Mouse (Mus musculus) neural tube, embryonic 14.5 days (tissue): ENCODE measurements around the gene Gsk3b. TPM values are rescaled to one million over a fixed set of nuclear protein-coding genes. Genes with fewer than 3 reads are reported as not detected.

Experiments
- ATAC-seq: fragments of 200-750 bp; cut with Nextera tagmentation; 2 replicates; pipeline ENCODE4 v1.8.0; 2017; ENCODE audit warnings: low read depth, mild to moderate bottlenecking, moderate TSS enrichment, moderate library complexity
- H3K27ac ChIP-seq: fragments of 300-500 bp; sonication (generic); 2 replicates; pipeline ENCODE4 v1.5.1; 2014; ENCODE audit warnings: low read depth, mild to moderate bottlenecking, control low read depth, low read length, moderate library complexity, mixed read lengths
- H3K27me3 ChIP-seq: fragments of 300-500 bp; sonication (generic); 2 replicates; pipeline ENCODE4 v1.6.1; 2014; ENCODE audit warnings: low read length; ENCODE audit not compliant: control insufficient read depth, insufficient read depth
- H3K36me3 ChIP-seq: fragments of 300-500 bp; sonication (generic); 2 replicates; pipeline ENCODE4 v1.6.1; 2014; ENCODE audit warnings: low read length, mixed read lengths; ENCODE audit not compliant: control insufficient read depth, insufficient read depth
- H3K4me1 ChIP-seq: fragments of 300-500 bp; sonication (generic); 2 replicates; pipeline ENCODE4 v1.6.1; 2014; ENCODE audit warnings: low read length; ENCODE audit not compliant: control insufficient read depth, insufficient read depth
- H3K4me2 ChIP-seq: fragments of 300-500 bp; sonication (generic); 2 replicates; pipeline ENCODE4 v1.6.1; 2014; ENCODE audit warnings: mild to moderate bottlenecking, low read depth, low read length, control low read depth
- H3K4me3 ChIP-seq: fragments of 300-500 bp; sonication (generic); 2 replicates; pipeline ENCODE4 v1.5.1; 2014; ENCODE audit warnings: low read depth, low read length, control low read depth, mixed read lengths
- H3K9ac ChIP-seq: fragments of 300-500 bp; sonication (generic); replicated peaks from 2 replicates; pipeline ENCODE4 v1.6.1; 2014; ENCODE audit warnings: low read depth, mild to moderate bottlenecking, control low read depth, low read length, mixed read lengths
- H3K9me3 ChIP-seq: fragments of 300-500 bp; sonication (generic); 2 replicates; pipeline ENCODE4 v1.6.1; 2016; ENCODE audit warnings: low read length; ENCODE audit not compliant: control insufficient read depth
- WGBS: fragments of 180-500 bp; shearing (Covaris S2); extraction: QIAGEN DNeasy Blood & Tissue Kit; methylation state at CpG from one replicate; pipeline ENCODE4 v1.1.7; 2014; 5-methylcytosine and 5-hydroxymethylcytosine counted together
- polyA plus RNA-seq: library from polyadenylated mRNA; unstranded; fragments of >200 nt; fragmentation: Nextera tagmentation; extraction: Ambion mirVana; gene quantifications from 2 replicates; pipeline ENCODE4 v1.2.1, GENCODE M21; 2014

The Gsk3b gene
- polyA plus RNA-seq, 1 experiment from 2014 or later: 209 TPM

DNA sequence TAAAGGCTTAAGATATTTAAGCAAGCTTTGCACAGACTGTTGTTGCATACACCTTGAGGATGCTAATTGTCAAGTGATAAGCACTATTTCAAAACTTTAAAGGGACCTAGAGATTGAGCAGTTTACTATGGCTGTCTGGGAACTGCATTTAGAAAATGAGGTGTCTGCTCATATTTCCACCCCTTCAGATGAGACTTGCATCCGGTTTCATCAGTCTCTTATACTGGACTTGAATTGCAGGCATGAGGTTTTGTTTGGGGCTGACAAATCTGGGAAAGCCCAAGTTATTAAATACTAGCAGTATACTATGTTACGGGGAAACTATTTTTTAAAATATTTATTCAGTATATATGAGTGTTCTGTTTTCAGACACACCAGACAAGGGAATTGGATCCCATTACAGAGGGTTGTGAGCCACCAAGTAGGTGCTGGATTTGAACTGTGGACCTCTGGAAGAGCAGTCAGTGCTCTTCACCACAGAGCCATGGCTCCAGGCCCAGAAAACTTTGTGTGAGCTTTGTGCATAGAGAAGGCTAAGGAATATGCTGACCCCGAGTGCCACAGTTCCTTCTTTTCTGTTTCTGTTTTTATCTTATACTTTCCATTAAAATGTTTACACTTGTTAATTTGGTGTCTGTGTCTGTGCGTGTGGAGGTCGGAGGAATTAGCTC, 6.5 kb downstream of the Gsk3b start:
- H3K27me3 ChIP-seq: no peaks in the 10 kb centered on the region
- no peaks in the 10 kb centered on the region for H3K9me3 ChIP-seq
- no peak overlapping the region for H3K9ac ChIP-seq
- H3K36me3 ChIP-seq: no peaks in the 10 kb centered on the region
- peak overlapping the region; percentile 83 for H3K4me2 ChIP-seq
- 72% methylated on average over 5 of the region's 5 CpGs for WGBS
- H3K4me3 ChIP-seq: peak overlapping the region; percentile 90; the same call in 1 of the 2 replicates
- H3K4me1 ChIP-seq: peaks cover 43% of the 10 kb centered on the region
- no peak for ATAC-seq
- H3K27ac ChIP-seq: no peak overlapping the region

DNA sequence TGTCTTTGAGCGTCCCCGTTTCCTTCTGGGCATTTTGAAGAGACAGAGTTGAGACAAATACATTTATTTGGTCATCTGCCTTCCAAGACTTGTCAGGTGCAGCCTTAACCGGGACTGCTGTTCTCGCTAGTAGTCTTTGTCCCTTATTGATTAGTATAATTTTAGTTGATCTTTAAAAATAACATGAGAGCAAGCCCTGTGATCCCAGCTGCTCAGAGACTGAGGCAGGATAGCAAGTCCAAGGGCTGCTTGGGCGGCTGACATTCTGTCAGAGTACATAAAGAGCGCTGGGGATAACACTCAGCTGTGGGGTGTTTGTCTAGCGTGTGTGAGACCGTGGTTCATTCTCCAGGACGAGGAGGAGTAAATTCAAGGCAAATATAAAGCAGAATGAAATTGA, 8.7 kb downstream of the Gsk3b start:
- Histone ChIP-seq H3K9me3 (no peaks in the 10 kb centered on the region), H3K4me3 (no peak overlapping the region), H3K4me2 (peak overlapping the region; percentile 23), H3K36me3 (no peaks in the 10 kb centered on the region), H3K9ac (no peak overlapping the region), H3K27me3 (no peaks in the 10 kb centered on the region), H3K4me1 (peaks cover 43% of the 10 kb centered on the region), H3K27ac (no peak overlapping the region)
- no peak for ATAC-seq
- WGBS: 63% methylated on average over 9 of the region's 9 CpGs

DNA sequence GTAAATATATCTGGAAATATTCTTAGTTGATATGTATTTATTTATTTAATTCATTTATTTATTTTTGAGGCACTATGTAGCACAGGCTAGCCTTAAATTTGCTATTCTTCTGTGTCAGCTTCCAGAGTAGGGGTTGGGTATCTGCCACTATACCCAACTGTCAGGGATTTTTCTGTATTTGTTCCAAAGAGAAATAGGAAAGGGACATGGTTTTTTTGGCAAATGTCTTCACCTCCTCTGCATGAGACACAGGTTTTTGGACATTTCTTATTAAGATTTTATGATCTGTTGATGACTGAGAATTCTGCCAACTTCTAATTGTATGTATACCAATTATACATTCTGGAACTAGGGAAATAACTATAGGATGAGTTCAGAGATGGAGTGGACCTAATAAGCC, 10.5 kb downstream of the Gsk3b start:
- no peak for ATAC-seq
- no peak overlapping the region for H3K4me2 ChIP-seq
- H3K4me1 ChIP-seq: peaks cover 28% of the 10 kb centered on the region
- no peak overlapping the region for H3K27ac ChIP-seq
- H3K27me3 ChIP-seq: no peaks in the 10 kb centered on the region
- H3K9ac ChIP-seq: no peak overlapping the region
- H3K4me3 ChIP-seq: no peak overlapping the region
- H3K36me3 ChIP-seq: no peaks in the 10 kb centered on the region
- H3K9me3 ChIP-seq: no peaks in the 10 kb centered on the region

DNA sequence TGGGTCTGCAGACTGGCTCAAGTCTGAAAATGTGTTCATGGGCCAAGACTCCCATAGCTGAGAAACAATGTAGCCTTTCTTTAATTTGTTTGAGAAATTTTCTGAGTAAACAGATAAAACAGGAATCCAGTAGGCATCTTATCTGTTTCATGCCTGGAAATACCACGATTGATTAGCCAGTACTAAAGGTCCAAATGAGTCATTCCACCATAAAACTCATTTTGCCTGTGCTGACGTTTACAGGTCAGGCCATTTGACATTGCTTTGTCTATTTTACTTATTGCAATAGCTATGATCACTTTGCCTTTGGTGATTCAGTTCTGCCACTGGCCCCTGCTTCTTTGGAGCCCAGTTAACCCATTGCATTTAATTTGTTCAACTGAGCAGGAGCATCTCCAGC, 11.8 kb downstream of the Gsk3b start:
- Histone ChIP-seq H3K27me3 (no peaks in the 10 kb centered on the region), H3K4me1 (peaks cover 19% of the 10 kb centered on the region), H3K9ac (no peak overlapping the region), H3K9me3 (no peaks in the 10 kb centered on the region), H3K4me2 (no peak overlapping the region), H3K36me3 (no peaks in the 10 kb centered on the region), H3K27ac (no peak overlapping the region), H3K4me3 (no peak overlapping the region)
- ATAC-seq: no peak
- WGBS: 71% methylated on average over 2 of the region's 2 CpGs

DNA sequence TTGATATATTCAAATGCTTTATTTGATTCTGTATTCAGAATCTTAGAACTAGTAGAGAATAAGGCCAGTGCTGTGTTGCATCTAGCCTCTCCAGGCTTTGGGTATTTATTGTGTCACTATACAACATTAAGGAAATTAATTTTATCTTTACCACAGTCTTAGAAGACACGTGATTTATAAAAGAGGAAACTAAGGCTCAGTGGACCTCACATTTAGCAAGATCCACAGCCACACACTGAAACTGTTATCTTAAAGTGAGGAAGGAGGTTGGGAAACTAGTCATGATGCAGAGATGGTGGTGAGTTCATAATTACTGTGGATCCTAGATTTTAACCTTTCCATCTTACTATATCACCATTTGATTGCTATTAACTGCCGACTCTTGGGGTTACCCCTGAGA, 16.7 kb downstream of the Gsk3b start:
- H3K9ac ChIP-seq: no peak overlapping the region
- no peaks in the 10 kb centered on the region for H3K36me3 ChIP-seq
- no peak overlapping the region for H3K4me2 ChIP-seq
- no peak overlapping the region for H3K4me3 ChIP-seq
- 82% methylated on average over 2 of the region's 2 CpGs for WGBS
- ATAC-seq: no peak
- H3K27ac ChIP-seq: no peak overlapping the region
- no peaks in the 10 kb centered on the region for H3K9me3 ChIP-seq
- H3K4me1 ChIP-seq: peaks cover 6% of the 10 kb centered on the region; the same call in 1 of the 2 replicates
- H3K27me3 ChIP-seq: no peaks in the 10 kb centered on the region

DNA sequence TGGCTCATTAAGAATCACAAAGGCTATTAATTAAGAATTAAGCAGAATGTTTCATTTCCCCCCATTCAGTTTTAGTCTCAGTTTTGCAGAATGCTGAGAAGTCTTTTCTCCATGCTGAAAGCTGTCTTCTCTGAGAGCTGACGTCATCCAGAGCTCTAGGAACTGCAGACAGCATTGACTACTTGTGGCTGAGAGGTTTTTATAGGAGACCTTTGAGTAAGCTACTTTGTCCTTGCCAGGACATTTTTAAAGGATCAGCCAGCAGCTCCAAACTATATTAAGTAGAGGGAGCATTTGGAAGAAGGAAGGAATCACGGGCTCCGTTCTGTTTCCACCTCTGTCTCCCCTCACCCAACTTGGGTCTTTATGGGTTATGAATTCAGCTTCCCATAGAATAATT, 17.7 kb downstream of the Gsk3b start:
- peaks cover 6% of the 10 kb centered on the region; the same call in 1 of the 2 replicates for H3K4me1 ChIP-seq
- H3K4me3 ChIP-seq: no peak overlapping the region
- ATAC-seq: no peak
- H3K27ac ChIP-seq: no peak overlapping the region
- H3K36me3 ChIP-seq: no peaks in the 10 kb centered on the region
- no peak overlapping the region for H3K9ac ChIP-seq
- no peak overlapping the region for H3K4me2 ChIP-seq
- H3K9me3 ChIP-seq: no peaks in the 10 kb centered on the region
- H3K27me3 ChIP-seq: no peaks in the 10 kb centered on the region
- 92% methylated on average over 3 of the region's 3 CpGs for WGBS

DNA sequence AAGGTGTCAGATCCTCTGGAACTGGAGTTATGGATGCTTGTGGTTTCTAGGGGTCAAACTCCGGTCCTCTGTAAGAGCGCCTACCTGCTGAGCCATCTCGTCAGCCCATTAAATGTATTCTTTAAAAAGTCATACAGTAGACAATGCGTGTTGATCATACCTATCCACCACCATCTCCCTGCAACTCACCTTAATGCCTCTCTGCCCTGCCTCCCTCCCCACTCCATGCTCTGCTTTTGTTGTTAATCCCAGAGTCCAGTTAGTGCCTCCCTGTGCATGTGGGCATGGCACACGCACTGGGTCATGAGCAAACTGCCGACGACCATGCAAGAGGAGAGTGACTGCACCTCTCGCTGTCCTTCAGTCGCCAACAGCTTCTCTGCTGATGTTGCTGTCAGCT, 21.2 kb downstream of the Gsk3b start:
- Histone ChIP-seq H3K9ac (no peak overlapping the region), H3K27ac (no peak overlapping the region), H3K27me3 (no peaks in the 10 kb centered on the region), H3K36me3 (no peaks in the 10 kb centered on the region), H3K4me3 (no peak overlapping the region), H3K4me2 (no peak overlapping the region), H3K9me3 (no peaks in the 10 kb centered on the region), H3K4me1 (peaks cover 4% of the 10 kb centered on the region; the same call in 1 of the 2 replicates)
- WGBS: 82% methylated on average over 9 of the region's 9 CpGs
- no peak for ATAC-seq

DNA sequence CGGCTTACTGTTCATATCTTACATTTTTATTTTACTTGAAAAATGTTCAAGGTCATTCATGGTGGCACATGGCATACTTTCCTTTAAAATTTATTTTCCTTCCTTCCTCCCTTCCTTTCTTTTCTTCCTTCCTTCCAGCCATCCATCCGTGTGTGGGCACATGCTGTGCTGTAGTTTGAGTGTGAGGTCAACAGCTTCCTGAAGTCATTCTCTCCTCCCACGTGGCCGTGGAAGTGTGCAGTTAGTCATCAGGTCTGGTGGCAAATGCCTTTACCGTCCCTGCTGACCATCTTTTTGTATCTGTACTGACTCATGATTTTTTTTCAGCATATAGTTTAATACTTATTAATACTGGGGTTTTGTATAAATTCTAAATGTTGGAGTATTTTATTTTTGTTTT, 21.8 kb downstream of the Gsk3b start:
- Histone ChIP-seq H3K4me1 (peaks cover 3% of the 10 kb centered on the region; the same call in 1 of the 2 replicates), H3K9me3 (no peaks in the 10 kb centered on the region), H3K4me3 (no peak overlapping the region), H3K9ac (no peak overlapping the region), H3K4me2 (no peak overlapping the region), H3K36me3 (no peaks in the 10 kb centered on the region), H3K27me3 (no peaks in the 10 kb centered on the region), H3K27ac (no peak overlapping the region)
- WGBS: 63% methylated on average over 5 of the region's 5 CpGs
- ATAC-seq: no peak

DNA sequence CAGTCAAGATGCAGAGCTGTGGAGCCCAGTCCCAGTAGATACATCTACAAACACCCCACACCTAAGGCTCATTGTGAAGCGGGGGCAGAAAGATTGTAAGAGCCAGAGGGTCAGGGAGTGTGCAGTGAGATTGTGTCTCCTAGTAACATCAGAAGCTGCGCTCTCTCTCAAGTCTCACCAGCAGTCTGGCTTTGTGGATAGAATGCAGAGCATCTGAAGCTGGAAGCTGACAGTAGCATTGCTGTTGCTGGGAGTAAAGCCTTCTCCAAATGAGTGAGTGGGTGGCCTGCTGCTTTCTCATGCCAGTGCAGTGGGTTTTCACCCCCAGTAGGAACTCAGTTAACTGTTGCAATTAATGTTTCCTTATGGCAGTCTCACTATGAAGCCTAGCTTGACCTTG, 25.3 kb downstream of the Gsk3b start:
- H3K27ac ChIP-seq: no peak overlapping the region
- H3K9me3 ChIP-seq: no peaks in the 10 kb centered on the region
- no peak overlapping the region for H3K4me2 ChIP-seq
- H3K4me3 ChIP-seq: no peak overlapping the region
- H3K4me1 ChIP-seq: peaks cover 3% of the 10 kb centered on the region; the same call in 1 of the 2 replicates
- H3K9ac ChIP-seq: no peak overlapping the region
- WGBS: 95% methylated on average over 2 of the region's 2 CpGs
- H3K27me3 ChIP-seq: no peaks in the 10 kb centered on the region
- no peak for ATAC-seq
- no peaks in the 10 kb centered on the region for H3K36me3 ChIP-seq
